Mouse (Mus musculus) monocyte, adult 5-6 weeks (primary cell): Measurements from ENCODE around the gene Shc4. TPM values are rescaled to one million over a fixed set of nuclear protein-coding genes. Genes with fewer than 3 reads are reported as not detected.
A peak's percentile ranks its signal among the peaks of the same experiment; 100 is the strongest.

Experiments
- ATAC-seq: fragments of 153-309, 156-312 bp; replicated peaks from 2 replicates; pipeline ENCODE4 v1.8.0; 2017; ENCODE audit warnings: mild to moderate bottlenecking; ENCODE audit not compliant: low TSS enrichment, insufficient number of reproducible peaks, severe bottlenecking, poor library complexity, low FRiP score
- total RNA-seq: library from RNA; stranded (forward); fragments of 200-1000, 200-491, 200-594 nt; gene quantifications from 3 replicates; pipeline ENCODE4 v1.2.3, GENCODE M21; 2017

Shc4 gene
- 0.58 TPM in 1 of 3 replicates, not detected in the others for total RNA-seq

GRCm38 (mm10) chr2:125724086-125724430 is at the start of gene Shc4:
TSS of gene Shc4 (minus strand) at chr2:125724148.
- ATAC-seq = no peak

GRCm38 (mm10) chr2:125765029-125765428 is 41.1 kb upstream of the Shc4 start:
- ATAC-seq = no peak

- ATAC-seq = no peak
These were observed 40.6 kb upstream of the Shc4 start for GRCm38 (mm10) chr2:125764531-125764930.

GRCm38 (mm10) chr2:125749330-125749729 is 25.4 kb upstream of the Shc4 start:
- no peak for ATAC-seq

GRCm38 (mm10) chr2:125739338-125739737 is 15.4 kb upstream of the Shc4 start:
- no peak for ATAC-seq

GRCm38 (mm10) chr2:125738718-125739117 is 14.8 kb upstream of the Shc4 start:
- no peak for ATAC-seq

GRCm38 (mm10) chr2:125736025-125736343 is 12.0 kb upstream of the Shc4 start:
- ATAC-seq = no peak

- no peak for ATAC-seq
These were observed 11.5 kb upstream of the Shc4 start for GRCm38 (mm10) chr2:125735333-125736024.

GRCm38 (mm10) chr2:125734741-125735140 is 10.8 kb upstream of the Shc4 start:
- no peak for ATAC-seq

GRCm38 (mm10) chr2:125731763-125732560 is 8.0 kb upstream of the Shc4 start:
- ATAC-seq = peak; percentile 71

GRCm38 (mm10) chr2:125724546-125725114 is 682 bp upstream of the Shc4 start:
- ATAC-seq = no peak

GRCm38 (mm10) chr2:125723408-125724085 is 401 bp downstream of the Shc4 start:
- ATAC-seq = no peak

GRCm38 (mm10) chr2:125723086-125723407 is 901 bp downstream of the Shc4 start:
- ATAC-seq = no peak

- no peak for ATAC-seq
These were observed 7.3 kb downstream of the Shc4 start for GRCm38 (mm10) chr2:125716599-125716998.

- no peak for ATAC-seq
These were observed 17.4 kb downstream of the Shc4 start for GRCm38 (mm10) chr2:125706510-125706921.

- no peak for ATAC-seq
These were observed 18.9 kb downstream of the Shc4 start for GRCm38 (mm10) chr2:125704907-125705631.

GRCm38 (mm10) chr2:125702851-125703250 is 21.1 kb downstream of the Shc4 start:
- no peak for ATAC-seq

GRCm38 (mm10) chr2:125701606-125702005 is 22.3 kb downstream of the Shc4 start:
- no peak for ATAC-seq

GRCm38 (mm10) chr2:125696219-125696618 is 27.7 kb downstream of the Shc4 start:
- ATAC-seq = no peak
